Mouse (Mus musculus) small intestine, adult 2 months (tissue): ENCODE results near the gene Ccdc172. TPM values are rescaled to one million over a fixed set of nuclear protein-coding genes. Genes with fewer than 3 reads are reported as not detected.

ENCODE experiments used
- H3K27ac ChIP-seq: fragments of 200-500 bp; 2 replicates; pipeline ENCODE4 v1.5.1; 2012; ENCODE audit warnings: low read depth, low read length, control low read depth, inconsistent platforms; ENCODE audit not compliant: insufficient read depth
- H3K27me3 ChIP-seq: fragments of 200-500 bp; 2 replicates; pipeline ENCODE4 v1.6.1; 2012; ENCODE audit warnings: mild to moderate bottlenecking, moderate library complexity, low read length, inconsistent platforms; ENCODE audit not compliant: control insufficient read depth, insufficient read depth
- H3K36me3 ChIP-seq: fragments of 200-500 bp; 2 replicates; pipeline ENCODE4 v1.6.1; 2012; ENCODE audit warnings: mild to moderate bottlenecking, low read length, control low read depth, inconsistent platforms; ENCODE audit not compliant: control insufficient read depth, insufficient read depth
- H3K4me1 ChIP-seq: fragments of 200-500 bp; 2 replicates; pipeline ENCODE4 v1.6.1; 2012; ENCODE audit warnings: low read length, inconsistent platforms, mixed read lengths; ENCODE audit not compliant: control insufficient read depth, insufficient read depth, insufficient read length
- H3K4me3 ChIP-seq: fragments of 200-500 bp; 2 replicates; pipeline ENCODE4 v1.5.1; 2012; ENCODE audit warnings: low read depth, mild to moderate bottlenecking, control low read depth, inconsistent platforms, low read length, moderate library complexity
- CTCF ChIP-seq: fragments of 200-500 bp; IDR thresholded peaks from 2 replicates; pipeline ENCODE4 v1.5.1; 2012; ENCODE audit warnings: low read depth, mild to moderate bottlenecking, control low read depth, inconsistent platforms, low read length, moderate library complexity, mixed read lengths; ENCODE audit not compliant: insufficient replicate concordance, insufficient read length; ENCODE audit errors: extremely low read depth
- POLR2A ChIP-seq: fragments of 200-500 bp; IDR thresholded peaks from 2 replicates; pipeline ENCODE4 v1.6.1; 2012; ENCODE audit warnings: low read depth, mild to moderate bottlenecking, control low read depth, inconsistent platforms, low read length, moderate library complexity
- WGBS: fragments of 180-500 bp; shearing (Covaris S2); methylation state at CpG from one replicate; pipeline ENCODE4 v1.1.7; 2018; 5-methylcytosine and 5-hydroxymethylcytosine counted together
- polyA plus RNA-seq: library from polyadenylated mRNA; depleted of rRNA; stranded (reverse); fragments of >200 nt; gene quantifications from 2 replicates; pipeline ENCODE4 v1.2.3, GENCODE M21; 2012

Ccdc172 gene
- polyA plus RNA-seq, 1 experiment: not detected

- Histone ChIP-seq H3K4me1 (no peaks in the 10 kb centered on the region), H3K27ac (no peak overlapping the region)
Observed at GRCm38 (mm10) chr19:58497106-58497505, 14.7 kb upstream of the Ccdc172 start.

GRCm38 (mm10) chr19:58499420-58499966, 12.3 kb upstream of the Ccdc172 start:
- no peak overlapping the region for H3K27ac ChIP-seq
- TF ChIP-seq CTCF (no peak), POLR2A (no peak)
- H3K27me3 ChIP-seq: no peaks in the 10 kb centered on the region
- H3K36me3 ChIP-seq: no peaks in the 10 kb centered on the region
- WGBS: 65% methylated on average over 3 of the region's 3 CpGs
- H3K4me1 ChIP-seq: no peaks in the 10 kb centered on the region
- H3K4me3 ChIP-seq: no peak overlapping the region

More at GRCm38 (mm10) chr19:58497106-58497505, 14.7 kb upstream of the Ccdc172 start:
- Histone ChIP-seq H3K36me3 (no peaks in the 10 kb centered on the region), H3K4me3 (no peak overlapping the region), H3K27me3 (no peaks in the 10 kb centered on the region)
- 58% methylated on average over 3 of the region's 3 CpGs for WGBS
- TF ChIP-seq CTCF (no peak), POLR2A (no peak)

GRCm38 (mm10) chr19:58500049-58500448, 11.7 kb upstream of the Ccdc172 start:
- H3K27me3 ChIP-seq: no peaks in the 10 kb centered on the region; the same call in 1 of the 2 replicates
- no peaks in the 10 kb centered on the region for H3K4me1 ChIP-seq
- TF ChIP-seq POLR2A: no peak
- no peak for TF ChIP-seq CTCF
- 83% methylated on average over 2 of the region's 2 CpGs for WGBS
- H3K4me3 ChIP-seq: no peak overlapping the region
- no peaks in the 10 kb centered on the region for H3K36me3 ChIP-seq
- no peak overlapping the region for H3K27ac ChIP-seq

GRCm38 (mm10) chr19:58521696-58522095, 9.9 kb downstream of the Ccdc172 start:
- H3K4me1 ChIP-seq: peaks cover 4% of the 10 kb centered on the region; the same call in 1 of the 2 replicates
- H3K4me3 ChIP-seq: no peak overlapping the region
- H3K27me3 ChIP-seq: no peaks in the 10 kb centered on the region
- WGBS: 74% methylated on average over 1 of the region's 1 CpGs
- no peak overlapping the region for H3K27ac ChIP-seq
- TF ChIP-seq POLR2A: no peak
- TF ChIP-seq CTCF: no peak
- no peaks in the 10 kb centered on the region for H3K36me3 ChIP-seq

GRCm38 (mm10) chr19:58523736-58524394, 12.1 kb downstream of the Ccdc172 start:
- peaks cover 4% of the 10 kb centered on the region; the same call in 1 of the 2 replicates for H3K4me1 ChIP-seq
- H3K36me3 ChIP-seq: no peaks in the 10 kb centered on the region
- WGBS: 47% methylated on average over 12 of the region's 12 CpGs
- TF ChIP-seq CTCF: no peak
- TF ChIP-seq POLR2A: no peak
- no peak overlapping the region for H3K4me3 ChIP-seq
- no peaks in the 10 kb centered on the region for H3K27me3 ChIP-seq
- no peak overlapping the region for H3K27ac ChIP-seq

GRCm38 (mm10) chr19:58525457-58526239, 13.9 kb downstream of the Ccdc172 start:
- no peaks in the 10 kb centered on the region for H3K27me3 ChIP-seq
- H3K4me1 ChIP-seq: peaks cover 4% of the 10 kb centered on the region; the same call in 1 of the 2 replicates
- no peak overlapping the region for H3K4me3 ChIP-seq
- H3K36me3 ChIP-seq: no peaks in the 10 kb centered on the region
- TF ChIP-seq POLR2A (no peak), CTCF (no peak)
- 69% methylated on average over 12 of the region's 12 CpGs for WGBS
- H3K27ac ChIP-seq: no peak overlapping the region

- no peak overlapping the region for H3K27ac ChIP-seq
- TF ChIP-seq POLR2A (no peak), CTCF (no peak)
- H3K27me3 ChIP-seq: no peaks in the 10 kb centered on the region
- no peaks in the 10 kb centered on the region for H3K36me3 ChIP-seq
- WGBS: 29% methylated on average over 3 of the region's 3 CpGs
- no peaks in the 10 kb centered on the region for H3K4me1 ChIP-seq
- no peak overlapping the region for H3K4me3 ChIP-seq
Observed at GRCm38 (mm10) chr19:58533077-58533476, 21.3 kb downstream of the Ccdc172 start.
